Mouse (Mus musculus) hindbrain, embryonic 16.5 days (tissue): Measurements from ENCODE around the gene Zfyve16. TPM values are rescaled to one million over a fixed set of nuclear protein-coding genes. Genes with fewer than 3 reads are reported as not detected.

ENCODE experiments used
- ATAC-seq: fragments of 200-750 bp; cut with Nextera tagmentation; 2 replicates; pipeline ENCODE4 v1.8.0; 2017; ENCODE audit warnings: moderate TSS enrichment, moderate library complexity
- H3K27ac ChIP-seq: fragments of 300-500 bp; sonication (generic); 2 replicates; pipeline ENCODE4 v1.5.1; 2014; ENCODE audit warnings: low read depth, mild to moderate bottlenecking, control low read depth, low read length, moderate library complexity
- H3K27me3 ChIP-seq: fragments of 300-500 bp; sonication (generic); replicated peaks from 2 replicates; pipeline ENCODE4 v1.6.1; 2014; ENCODE audit warnings: low read length; ENCODE audit not compliant: control insufficient read depth, insufficient read depth
- H3K36me3 ChIP-seq: fragments of 300-500 bp; sonication (generic); 2 replicates; pipeline ENCODE4 v1.6.1; 2014; ENCODE audit warnings: mild to moderate bottlenecking, low read length, moderate library complexity, mixed read lengths; ENCODE audit not compliant: control insufficient read depth, insufficient read depth
- H3K4me1 ChIP-seq: fragments of 300-500 bp; sonication (generic); 2 replicates; pipeline ENCODE4 v1.6.1; 2014; ENCODE audit warnings: low read depth, low read length; ENCODE audit not compliant: control insufficient read depth, insufficient read depth
- H3K4me2 ChIP-seq: fragments of 300-500 bp; sonication (generic); 2 replicates; pipeline ENCODE4 v1.6.1; 2014; ENCODE audit warnings: mild to moderate bottlenecking, low read length, control low read depth, moderate library complexity
- H3K4me3 ChIP-seq: fragments of 300-500 bp; sonication (generic); 2 replicates; pipeline ENCODE4 v1.5.1; 2014; ENCODE audit warnings: mild to moderate bottlenecking, low read length, control low read depth, moderate library complexity
- H3K9ac ChIP-seq: fragments of 300-500 bp; sonication (generic); 2 replicates; pipeline ENCODE4 v1.6.1; 2014; ENCODE audit warnings: low read depth, mild to moderate bottlenecking, control low read depth, low read length, moderate library complexity
- H3K9me3 ChIP-seq: fragments of 300-500 bp; sonication (generic); 2 replicates; pipeline ENCODE4 v1.6.1; 2014; ENCODE audit warnings: mild to moderate bottlenecking, low read length, moderate library complexity; ENCODE audit not compliant: control insufficient read depth
- WGBS: fragments of 180-500 bp; shearing (Covaris S2); extraction: QIAGEN DNeasy Blood & Tissue Kit; methylation state at CpG from one replicate; pipeline ENCODE4 v1.1.7; 2014; 5-methylcytosine and 5-hydroxymethylcytosine counted together
- polyA plus RNA-seq: library from polyadenylated mRNA; unstranded; fragments of >200 nt; fragmentation: Nextera tagmentation; extraction: Ambion mirVana; gene quantifications from 2 replicates; pipeline ENCODE4 v1.2.1, GENCODE M21; 2015

Zfyve16 gene
- polyA plus RNA-seq, 1 experiment from 2014 or later = 9.1 TPM

- H3K4me2 ChIP-seq = peak within 1 kb of the TSS; percentile 86
- H3K4me3 ChIP-seq = peak within 1 kb of the TSS; percentile 53
- H3K27me3 ChIP-seq = no peaks in the 10 kb centered on the region
- peak within 1 kb of the TSS; percentile 79 for H3K27ac ChIP-seq
- no peaks in the 10 kb centered on the region for H3K9me3 ChIP-seq
- peak; percentile 100 for ATAC-seq
- 6% methylated on average over 19 of the region's 19 CpGs for WGBS
- H3K9ac ChIP-seq = peak within 1 kb of the TSS; percentile 71
- peaks cover 2% of the 10 kb centered on the region; the same call in 1 of the 2 replicates for H3K36me3 ChIP-seq
- no peaks in the 10 kb centered on the region for H3K4me1 ChIP-seq
Observed at GRCm38 (mm10) chr13:92483852-92484463, 46.7 kb downstream of the Zfyve16 start, which contains the start of gene Fam151b. Gene Fam151b, minus strand, starts transcription at chr13:92484015.

- H3K4me1 ChIP-seq = no peaks in the 10 kb centered on the region
- H3K27me3 ChIP-seq = no peaks in the 10 kb centered on the region
- H3K9ac ChIP-seq = no peak overlapping the region
- peak overlapping the region; percentile 79 for H3K27ac ChIP-seq
- ATAC-seq = peak; percentile 50
- peaks cover 2% of the 10 kb centered on the region; the same call in 1 of the 2 replicates for H3K36me3 ChIP-seq
- H3K4me3 ChIP-seq = peak overlapping the region; percentile 53
- 12% methylated on average over 3 of the region's 3 CpGs for WGBS
- H3K4me2 ChIP-seq = peak overlapping the region; percentile 86
- no peaks in the 10 kb centered on the region for H3K9me3 ChIP-seq
Observed at GRCm38 (mm10) chr13:92483348-92483747, 47.3 kb downstream of the Zfyve16 start.

DNA sequence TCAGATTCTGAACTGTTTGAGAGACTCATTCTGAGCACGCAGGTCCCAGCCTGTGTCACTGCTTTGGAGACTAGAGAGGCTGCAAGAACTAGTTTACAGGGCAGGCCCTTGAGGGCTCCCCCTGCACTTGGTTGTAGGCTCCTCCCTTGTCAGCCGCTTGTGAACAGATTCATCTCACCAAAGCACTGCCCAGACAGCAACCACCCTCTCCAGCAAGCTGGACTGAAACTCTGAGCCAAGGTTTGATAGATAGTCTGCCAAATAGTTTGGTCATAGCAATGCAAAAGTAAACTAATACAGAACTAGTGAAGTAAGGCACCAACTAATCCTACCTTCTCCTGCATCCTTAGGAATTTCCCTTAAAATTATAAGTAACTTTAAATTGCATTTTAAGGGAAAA, 60.5 kb downstream of the Zfyve16 start:
- Histone ChIP-seq H3K9ac (no peak overlapping the region), H3K27me3 (no peaks in the 10 kb centered on the region), H3K36me3 (0 out of 2 replicates have a peak, but pooled peaks cover 3% of the 10 kb centered on the region), H3K9me3 (no peaks in the 10 kb centered on the region), H3K4me3 (no peak overlapping the region), H3K4me2 (no peak overlapping the region), H3K27ac (no peak overlapping the region), H3K4me1 (no peaks in the 10 kb centered on the region)
- ATAC-seq = no peak
- 78% methylated on average over 2 of the region's 2 CpGs for WGBS

- Histone ChIP-seq H3K4me1 (no peaks in the 10 kb centered on the region), H3K27me3 (no peaks in the 10 kb centered on the region), H3K27ac (no peak overlapping the region), H3K4me3 (no peak overlapping the region), H3K36me3 (0 out of 2 replicates have a peak, but pooled peaks cover 3% of the 10 kb centered on the region), H3K4me2 (no peak overlapping the region), H3K9ac (no peak overlapping the region), H3K9me3 (no peaks in the 10 kb centered on the region)
- 81% methylated on average over 2 of the region's 2 CpGs for WGBS
- no peak for ATAC-seq
Observed at GRCm38 (mm10) chr13:92469381-92469780, 61.3 kb downstream of the Zfyve16 start.

DNA sequence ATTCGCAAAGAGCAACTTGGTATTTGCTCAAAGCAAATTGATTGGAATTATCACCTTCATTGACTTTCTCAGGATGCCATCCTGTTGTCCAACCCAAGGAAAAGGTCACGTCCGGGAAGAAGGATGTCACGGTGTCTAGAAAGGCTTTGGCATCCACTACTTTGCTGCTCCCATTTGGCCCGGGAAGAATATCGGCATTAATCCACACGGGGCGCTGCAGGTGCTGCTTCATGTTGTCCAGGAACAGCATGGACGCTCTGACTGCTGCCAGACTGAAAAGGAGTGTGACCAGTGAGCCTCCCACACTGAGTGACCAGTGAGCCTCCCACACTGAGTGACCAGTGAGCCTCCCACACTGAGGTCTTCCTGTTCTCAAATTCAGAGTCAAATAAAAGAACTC, 62.8 kb downstream of the Zfyve16 start:
- Histone ChIP-seq H3K4me3 (no peak overlapping the region), H3K4me2 (no peak overlapping the region), H3K27me3 (no peaks in the 10 kb centered on the region), H3K4me1 (no peaks in the 10 kb centered on the region), H3K27ac (no peak overlapping the region), H3K36me3 (0 out of 2 replicates have a peak, but pooled peaks cover 3% of the 10 kb centered on the region), H3K9ac (no peak overlapping the region), H3K9me3 (no peaks in the 10 kb centered on the region)
- 75% methylated on average over 9 of the region's 9 CpGs for whole genome bisulfite sequencing
- ATAC-seq = no peak

DNA sequence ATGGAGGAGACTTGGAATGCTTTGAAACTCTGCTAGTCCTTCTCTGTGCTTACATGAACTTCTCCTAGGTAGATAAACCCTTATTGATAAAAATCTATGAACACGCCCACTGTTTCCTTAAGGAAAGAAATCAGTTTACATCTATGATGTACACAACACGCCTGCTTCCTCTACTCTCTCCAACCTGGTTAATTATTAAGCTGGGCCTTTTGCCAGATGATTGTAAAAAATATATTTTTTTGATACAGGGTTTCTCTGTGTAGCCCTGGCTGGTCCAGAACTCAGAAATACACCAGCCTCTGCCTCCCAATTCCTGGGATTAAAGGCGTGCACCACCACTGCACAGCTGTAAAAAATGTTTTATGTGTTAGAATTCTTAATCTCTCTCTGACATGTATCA, 66.0 kb downstream of the Zfyve16 start:
- Histone ChIP-seq H3K4me3 (no peak overlapping the region), H3K9ac (no peak overlapping the region), H3K27me3 (no peaks in the 10 kb centered on the region), H3K36me3 (0 out of 2 replicates have a peak, but pooled peaks cover 3% of the 10 kb centered on the region), H3K27ac (no peak overlapping the region), H3K4me1 (no peaks in the 10 kb centered on the region), H3K9me3 (no peaks in the 10 kb centered on the region), H3K4me2 (no peak overlapping the region)
- 90% methylated on average over 3 of the region's 3 CpGs for WGBS
- no peak for ATAC-seq

- WGBS = 88% methylated on average over 7 of the region's 7 CpGs
- no peaks in the 10 kb centered on the region for H3K36me3 ChIP-seq
Observed at GRCm38 (mm10) chr13:92446872-92447271, 83.8 kb downstream of the Zfyve16 start.

DNA sequence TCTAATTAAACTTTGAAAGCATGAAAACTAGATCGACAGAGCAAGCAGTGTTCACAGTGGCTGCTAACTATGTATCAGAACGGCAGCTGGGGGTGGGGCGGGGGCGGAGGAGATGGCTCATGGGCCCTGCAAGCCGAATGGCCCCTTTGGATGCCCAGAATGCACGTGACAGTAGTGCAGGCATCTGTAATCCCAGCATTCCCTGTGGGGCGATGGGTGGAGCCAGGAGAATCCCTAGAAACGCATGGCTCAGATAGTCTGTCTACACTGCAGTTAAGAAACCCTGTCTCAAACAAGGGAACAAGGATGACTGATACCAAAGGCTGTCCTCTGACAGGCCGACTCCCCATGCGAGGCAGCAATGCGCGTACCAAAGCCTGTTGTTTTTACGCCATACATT, 90.4 kb downstream of the Zfyve16 start:
- H3K4me3 ChIP-seq = no peak overlapping the region
- H3K9ac ChIP-seq = no peak overlapping the region
- WGBS = 77% methylated on average over 13 of the region's 13 CpGs
- no peak overlapping the region for H3K27ac ChIP-seq
- no peaks in the 10 kb centered on the region for H3K27me3 ChIP-seq
- no peak overlapping the region for H3K4me2 ChIP-seq
- ATAC-seq = no peak
- H3K9me3 ChIP-seq = no peaks in the 10 kb centered on the region
- H3K36me3 ChIP-seq = peaks cover 11% of the 10 kb centered on the region
- no peaks in the 10 kb centered on the region for H3K4me1 ChIP-seq

More at GRCm38 (mm10) chr13:92446872-92447271, 83.8 kb downstream of the Zfyve16 start:
- H3K27me3 ChIP-seq = no peaks in the 10 kb centered on the region
- H3K4me1 ChIP-seq = no peaks in the 10 kb centered on the region
- no peak overlapping the region for H3K27ac ChIP-seq
- no peak overlapping the region for H3K4me2 ChIP-seq
- no peaks in the 10 kb centered on the region for H3K9me3 ChIP-seq
- no peak for ATAC-seq
- H3K9ac ChIP-seq = no peak overlapping the region
- H3K4me3 ChIP-seq = no peak overlapping the region

DNA sequence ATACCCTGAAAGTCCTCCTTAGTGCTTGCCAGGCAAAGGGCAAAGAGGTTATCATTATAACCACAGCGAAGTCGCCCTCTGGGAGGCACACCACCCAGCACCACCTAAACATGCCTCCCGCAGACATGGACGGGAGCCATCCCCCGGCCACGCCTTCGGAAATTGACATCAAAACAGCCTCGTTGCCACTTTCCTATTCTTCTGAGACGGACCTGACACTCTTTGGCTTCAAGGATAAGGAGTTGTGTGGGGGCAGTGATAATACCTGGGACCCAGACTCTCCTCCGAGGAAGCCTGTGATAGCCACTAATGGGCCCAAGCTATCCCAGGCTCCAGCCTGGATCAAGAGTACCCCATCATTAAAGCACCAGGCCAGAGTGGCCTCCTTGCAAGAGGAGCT, 92.0 kb downstream of the Zfyve16 start:
- no peak overlapping the region for H3K27ac ChIP-seq
- H3K9ac ChIP-seq = no peak overlapping the region
- H3K4me3 ChIP-seq = no peak overlapping the region
- 95% methylated on average over 10 of the region's 10 CpGs for WGBS
- ATAC-seq = no peak
- no peaks in the 10 kb centered on the region for H3K27me3 ChIP-seq
- H3K4me1 ChIP-seq = no peaks in the 10 kb centered on the region
- peaks cover 11% of the 10 kb centered on the region for H3K36me3 ChIP-seq
- no peaks in the 10 kb centered on the region for H3K9me3 ChIP-seq
- no peak overlapping the region for H3K4me2 ChIP-seq
